Mouse (Mus musculus): ENCODE data around the gene Thpo. TPM values are rescaled to one million over a fixed set of nuclear protein-coding genes. Genes with fewer than 3 reads are reported as not detected.

Gene Thpo
- total and polyA plus RNA-seq, 2 experiments from 2014 or later = 1.0 to 1.6 TPM

DNA sequence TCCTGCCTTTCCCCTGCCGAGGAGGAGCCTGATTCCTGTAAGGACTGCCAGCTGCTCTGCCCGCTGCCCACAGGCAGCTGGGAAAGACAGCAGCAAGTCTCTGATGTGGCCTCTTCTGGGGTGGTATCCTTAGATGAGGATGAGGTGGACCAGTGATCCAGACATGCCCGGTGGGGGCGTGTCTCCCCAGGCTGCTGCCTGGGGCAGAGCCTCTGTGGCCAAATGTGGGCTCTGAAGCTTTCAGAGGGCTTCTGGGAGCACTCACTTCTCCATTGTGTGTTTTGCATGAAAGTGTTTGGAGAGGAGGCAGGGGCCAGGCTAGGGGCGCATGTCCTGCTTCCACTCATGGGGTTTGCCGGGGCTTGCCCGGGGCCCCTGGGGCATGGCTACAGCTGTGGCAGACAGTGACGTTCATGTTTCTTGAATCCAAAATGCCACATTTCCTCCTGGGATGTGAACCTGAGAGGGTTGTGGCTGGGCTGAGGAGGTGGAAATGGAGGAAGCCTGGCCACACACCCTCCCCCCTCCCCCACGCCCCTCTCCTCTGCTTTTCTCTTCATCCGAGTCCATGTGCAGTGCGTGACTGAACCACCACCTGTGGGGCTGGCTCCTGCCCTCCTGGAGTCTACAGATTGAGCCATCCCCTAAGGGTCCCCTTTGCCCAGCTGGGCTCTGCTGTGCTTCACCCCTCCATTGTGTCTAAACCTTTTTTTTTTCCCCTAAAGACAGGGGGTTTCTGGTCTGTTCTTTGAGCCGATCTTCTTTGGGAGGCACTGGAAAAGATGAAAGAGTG is 32.4 kb downstream of the Thpo start:
- ATAC-seq (peak; percentile 18), DNase-seq (ENCODE audit: low spot score) (peak; percentile 7)
- no peak for TF ChIP-seq CTCF (IDR thresholded peaks at IDR 0.05; ENCODE audit: low read depth)
- no peaks in the 10 kb centered on the region for H3K27me3 ChIP-seq (ENCODE audit: insufficient read depth, low read length)
- no peak overlapping the region for H3K4me3 ChIP-seq (ENCODE audit: low read length)
- H3K9ac ChIP-seq (replicated peaks; ENCODE audit: low read length) = peak overlapping the region; percentile 18
- H3K4me1 ChIP-seq (ENCODE audit: insufficient read depth, low read length) = peaks cover 14% of the 10 kb centered on the region; the same call in 1 of the 2 replicates
- H3K4me2 ChIP-seq (ENCODE audit: low read depth, low read length) = no peak overlapping the region
- H3K36me3 ChIP-seq (ENCODE audit: insufficient read depth, low read length) = peaks cover 22% of the 10 kb centered on the region; the same call in 1 of the 2 replicates
- peak overlapping the region; percentile 64; the same call in 1 of the 2 replicates for H3K27ac ChIP-seq
- no peaks in the 10 kb centered on the region for H3K9me3 ChIP-seq (ENCODE audit: low read length)
- WGBS = 17% methylated on average over 12 of the region's 12 CpGs

DNA sequence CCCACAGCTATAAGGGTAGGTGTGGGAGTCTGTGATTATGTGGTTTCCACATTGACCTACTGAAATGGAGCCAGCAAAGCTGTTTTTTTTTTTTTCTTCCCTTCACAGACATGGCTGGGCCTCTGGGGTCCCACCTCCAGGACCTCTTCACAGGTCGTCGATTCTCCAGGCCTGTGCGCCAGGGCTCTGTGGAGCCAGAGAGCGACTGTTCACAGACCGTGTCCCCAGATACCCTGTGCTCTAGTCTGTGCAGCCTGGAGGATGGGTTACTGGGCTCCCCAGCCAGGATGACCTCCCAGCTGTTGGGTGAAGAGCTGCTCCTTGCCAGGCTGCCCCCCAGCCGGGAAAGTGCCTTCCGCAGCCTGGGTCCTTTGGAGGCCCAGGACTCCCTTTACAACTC is 33.0 kb downstream of the Thpo start:
- DNase-seq (ENCODE audit: low spot score) (no peak), ATAC-seq (no peak)
- H3K4me3 ChIP-seq (ENCODE audit: low read length) = no peak overlapping the region
- peaks cover 22% of the 10 kb centered on the region; the same call in 1 of the 2 replicates for H3K36me3 ChIP-seq (ENCODE audit: insufficient read depth, low read length)
- no peak overlapping the region for H3K4me2 ChIP-seq (ENCODE audit: low read depth, low read length)
- H3K27me3 ChIP-seq (ENCODE audit: insufficient read depth, low read length) = no peaks in the 10 kb centered on the region
- H3K9ac ChIP-seq (replicated peaks; ENCODE audit: low read length) = peak overlapping the region; percentile 18
- H3K27ac ChIP-seq = peak overlapping the region; percentile 64; the same call in 1 of the 2 replicates
- 37% methylated on average over 7 of the region's 7 CpGs for whole genome bisulfite sequencing
- TF ChIP-seq CTCF (IDR thresholded peaks at IDR 0.05; ENCODE audit: low read depth) = no peak
- peaks cover 14% of the 10 kb centered on the region; the same call in 1 of the 2 replicates for H3K4me1 ChIP-seq (ENCODE audit: insufficient read depth, low read length)
- no peaks in the 10 kb centered on the region for H3K9me3 ChIP-seq (ENCODE audit: low read length)

- ATAC-seq (no peak), DNase-seq (ENCODE audit: low spot score) (peak; percentile 15)
- 34% methylated on average over 5 of the region's 5 CpGs for WGBS
- H3K36me3 ChIP-seq (ENCODE audit: insufficient read depth, low read length) = peaks cover 15% of the 10 kb centered on the region; the same call in 1 of the 2 replicates
- H3K4me2 ChIP-seq (ENCODE audit: low read depth, low read length) = no peak overlapping the region
- no peak overlapping the region for H3K9ac ChIP-seq (replicated peaks; ENCODE audit: low read length)
- no peak overlapping the region for H3K27ac ChIP-seq
- peaks cover 15% of the 10 kb centered on the region; the same call in 1 of the 2 replicates for H3K4me1 ChIP-seq (ENCODE audit: insufficient read depth, low read length)
- no peaks in the 10 kb centered on the region for H3K9me3 ChIP-seq (ENCODE audit: low read length)
- TF ChIP-seq CTCF (IDR thresholded peaks at IDR 0.05; ENCODE audit: low read depth) = no peak
- no peaks in the 10 kb centered on the region for H3K27me3 ChIP-seq (ENCODE audit: insufficient read depth, low read length)
- H3K4me3 ChIP-seq (ENCODE audit: low read length) = no peak overlapping the region
Observed at GRCm38 (mm10) chr16:20700036-20700435, 34.3 kb downstream of the Thpo start.

- Histone ChIP-seq H3K4me2 (ENCODE audit: low read depth, low read length) (no peak overlapping the region), H3K36me3 (ENCODE audit: insufficient read depth, low read length) (peaks cover 15% of the 10 kb centered on the region; the same call in 1 of the 2 replicates), H3K9ac (replicated peaks; ENCODE audit: low read length) (no peak overlapping the region), H3K27ac (no peak overlapping the region), H3K4me1 (ENCODE audit: insufficient read depth, low read length) (peaks cover 22% of the 10 kb centered on the region; the same call in 1 of the 2 replicates), H3K4me3 (ENCODE audit: low read length) (no peak overlapping the region), H3K27me3 (ENCODE audit: insufficient read depth, low read length) (no peaks in the 10 kb centered on the region), H3K9me3 (ENCODE audit: low read length) (no peaks in the 10 kb centered on the region)
- ATAC-seq (no peak), DNase-seq (ENCODE audit: low spot score) (no peak)
- WGBS = 85% methylated on average over 5 of the region's 5 CpGs
- no peak for TF ChIP-seq CTCF (IDR thresholded peaks at IDR 0.05; ENCODE audit: low read depth)
Observed at GRCm38 (mm10) chr16:20699266-20699665, 35.0 kb downstream of the Thpo start.

DNA sequence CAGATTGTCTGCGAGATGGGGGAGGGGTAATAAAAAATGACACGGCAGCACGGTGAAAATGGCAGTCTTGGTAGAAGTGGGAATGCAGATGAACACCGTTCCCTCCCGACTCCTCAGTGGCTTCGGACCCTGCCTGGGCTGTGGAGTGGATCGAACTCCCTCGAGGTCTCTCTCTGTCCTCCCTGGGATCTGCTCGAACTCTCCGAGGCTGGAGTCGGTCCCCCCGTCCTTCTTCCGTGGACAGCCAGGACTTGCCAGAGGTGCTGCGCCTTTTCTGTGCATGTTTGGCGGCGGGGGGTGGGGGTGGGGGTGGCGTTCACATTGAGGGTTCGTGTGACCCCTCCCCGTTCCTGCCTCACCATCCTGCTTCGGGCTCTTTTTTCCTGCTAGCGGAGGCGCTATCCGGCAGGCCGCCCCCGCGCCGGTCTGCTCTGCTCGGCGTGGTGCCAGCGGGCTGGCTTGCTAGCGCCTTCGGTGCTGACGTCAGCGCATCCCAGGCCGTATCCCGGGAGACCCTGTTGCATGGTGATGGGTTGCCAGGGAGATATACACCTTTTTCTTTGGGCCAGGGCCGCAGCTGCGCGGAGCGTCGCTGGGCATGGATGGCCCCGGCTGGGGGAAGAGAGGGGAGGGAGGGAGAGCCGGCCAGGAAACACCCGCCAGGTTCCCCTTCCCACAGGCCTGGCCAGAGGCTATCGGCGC is 38.5 kb downstream of the Thpo start:
- Histone ChIP-seq H3K4me1 (ENCODE audit: insufficient read depth, low read length) (peaks cover 11% of the 10 kb centered on the region), H3K27me3 (ENCODE audit: insufficient read depth, low read length) (no peaks in the 10 kb centered on the region), H3K9me3 (ENCODE audit: low read length) (no peaks in the 10 kb centered on the region), H3K4me3 (ENCODE audit: low read length) (peak overlapping the region; percentile 42), H3K4me2 (ENCODE audit: low read depth, low read length) (peak overlapping the region; percentile 75), H3K9ac (replicated peaks; ENCODE audit: low read length) (peak overlapping the region; percentile 65), H3K36me3 (ENCODE audit: insufficient read depth, low read length) (peaks cover 16% of the 10 kb centered on the region), H3K27ac (peak overlapping the region; percentile 84)
- no peak for TF ChIP-seq CTCF (IDR thresholded peaks at IDR 0.05; ENCODE audit: low read depth)
- peak; percentile 97 for DNase-seq (ENCODE audit: low spot score)
- peak; percentile 84 for ATAC-seq
- WGBS = under 1% methylated on average over 46 of the region's 46 CpGs

DNA sequence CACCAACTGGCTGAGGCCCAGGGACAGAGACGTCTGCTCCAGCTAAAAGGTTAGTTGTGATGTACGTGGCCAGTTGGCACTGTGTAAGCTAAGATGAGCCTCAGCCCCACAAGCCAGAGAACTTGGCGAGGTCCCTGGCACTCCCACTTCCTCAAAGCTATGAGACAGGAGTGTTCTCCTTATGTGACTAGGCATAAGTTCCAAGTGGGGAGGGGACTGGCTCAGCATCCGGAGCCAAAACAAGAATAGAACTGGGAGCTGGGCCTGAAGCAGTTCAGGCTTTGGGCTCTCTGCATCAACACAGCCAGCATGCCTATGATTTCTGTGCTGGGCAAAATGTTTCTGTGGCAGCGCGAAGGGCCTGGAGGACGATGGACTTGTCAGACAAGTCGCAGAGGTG is 39.5 kb downstream of the Thpo start:
- peak; percentile 46 for DNase-seq (ENCODE audit: low spot score)
- no peak for TF ChIP-seq CTCF (IDR thresholded peaks at IDR 0.05; ENCODE audit: low read depth)
- no peaks in the 10 kb centered on the region for H3K9me3 ChIP-seq (ENCODE audit: low read length)
- no peaks in the 10 kb centered on the region for H3K27me3 ChIP-seq (ENCODE audit: insufficient read depth, low read length)
- H3K36me3 ChIP-seq (ENCODE audit: insufficient read depth, low read length) = peaks cover 21% of the 10 kb centered on the region
- H3K4me2 ChIP-seq (ENCODE audit: low read depth, low read length) = peak overlapping the region; percentile 75
- H3K9ac ChIP-seq (replicated peaks; ENCODE audit: low read length) = no peak overlapping the region
- peaks cover 11% of the 10 kb centered on the region for H3K4me1 ChIP-seq (ENCODE audit: insufficient read depth, low read length)
- no peak overlapping the region for H3K4me3 ChIP-seq (ENCODE audit: low read length)
- H3K27ac ChIP-seq = peak overlapping the region; percentile 84
- ATAC-seq = no peak
- WGBS = 54% methylated on average over 8 of the region's 8 CpGs
